Mouse (Mus musculus): ENCODE results near the gene Gm14743.
"Not testable (repeated sequence)": the region's sequence is repeated elsewhere in the genome, so short reads cannot be mapped to it uniquely, and the experiment has no call there.

Gene Gm14743

GRCm38 (mm10) chrX:78245821-78246220, at the start of gene Gm14743:
Gm14743 (minus strand) TSS chrX:78245921.
- CTCF ChIA-PET, result not testable (repeated sequence)

DNA sequence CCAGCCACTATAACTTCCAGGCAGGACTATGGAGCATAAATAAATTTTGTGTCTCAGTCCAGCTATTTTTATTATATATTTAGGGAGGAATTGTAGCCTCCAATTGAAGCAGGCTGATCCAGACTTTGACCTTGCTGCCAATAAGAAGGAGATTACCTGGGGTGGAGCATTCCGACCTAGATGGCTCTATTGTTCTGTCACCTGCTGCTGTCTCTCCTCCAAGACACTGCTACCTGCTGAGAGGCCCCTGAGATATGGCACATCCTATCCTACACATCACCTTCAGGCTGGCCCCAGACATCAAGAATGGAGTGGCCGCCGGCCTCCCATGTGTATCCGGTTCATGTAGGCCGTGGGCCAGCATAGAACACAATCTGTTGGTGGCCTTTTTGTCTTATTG, 42.9 kb downstream of the Gm14743 start:
- CTCF ChIA-PET, result no interaction called here

DNA sequence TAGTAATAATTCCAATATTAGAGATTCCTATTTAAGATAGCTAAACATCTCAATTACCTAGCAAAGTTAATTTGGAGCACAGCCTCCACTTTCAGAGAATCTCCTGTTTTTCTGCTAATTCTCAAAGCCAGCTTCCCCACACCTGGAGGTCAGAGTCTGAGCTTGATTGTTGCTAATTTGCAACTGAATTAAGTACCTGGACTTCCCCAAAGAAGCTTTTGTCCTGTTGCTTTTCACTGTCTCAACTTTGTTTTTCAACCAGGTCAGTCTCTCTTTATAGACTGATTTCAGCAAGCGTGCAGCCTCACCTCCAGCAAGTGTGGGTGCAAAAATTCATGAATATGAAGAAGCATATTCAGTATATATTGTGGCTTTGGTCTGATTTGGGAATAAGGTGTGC, 43.5 kb downstream of the Gm14743 start:
- CTCF ChIA-PET, result not testable (repeated sequence)

Measured in spleen, embryonic (tissue).